Mouse (Mus musculus): ENCODE data around the gene Taar8a. TPM values are rescaled to one million over a fixed set of nuclear protein-coding genes. Genes with fewer than 3 reads are reported as not detected.
"Not testable (repeated sequence)": the region's sequence is repeated elsewhere in the genome, so short reads cannot be mapped to it uniquely, and the experiment has no call there.

The Taar8a gene
- polyA plus RNA-seq, 1 experiment = not detected

- not testable (repeated sequence) for H3K4me1 ChIP-seq (ENCODE audit: control insufficient read depth, insufficient read depth, insufficient read length, low read length); H3K4me3 ChIP-seq (ENCODE audit: insufficient read depth, low read depth, low read length); H3K27ac ChIP-seq (replicated peaks; ENCODE audit: low read depth, low read length)
Observed at GRCm38 (mm10) chr10:24103299-24103698, 27.0 kb downstream of the Taar8a start.

GRCm38 (mm10) chr10:24107747-24108146, 31.4 kb downstream of the Taar8a start:
- Histone ChIP-seq H3K4me1 (ENCODE audit: control insufficient read depth, insufficient read depth, insufficient read length, low read length) (no peaks in the 10 kb centered on the region), H3K4me3 (ENCODE audit: insufficient read depth, low read depth, low read length) (no peak overlapping the region), H3K27ac (replicated peaks; ENCODE audit: low read depth, low read length) (no peak overlapping the region)

GRCm38 (mm10) chr10:24108236-24108635, 31.9 kb downstream of the Taar8a start:
- no peak overlapping the region for H3K4me3 ChIP-seq (ENCODE audit: insufficient read depth, low read depth, low read length)
- H3K4me1 ChIP-seq (ENCODE audit: control insufficient read depth, insufficient read depth, insufficient read length, low read length) = no peaks in the 10 kb centered on the region
- H3K27ac ChIP-seq (replicated peaks; ENCODE audit: low read depth, low read length) = no peak overlapping the region

- H3K4me1 ChIP-seq (ENCODE audit: control insufficient read depth, insufficient read depth, insufficient read length, low read length); H3K4me3 ChIP-seq (ENCODE audit: insufficient read depth, low read depth, low read length); H3K27ac ChIP-seq (replicated peaks; ENCODE audit: low read depth, low read length): not testable (repeated sequence)
Observed at GRCm38 (mm10) chr10:24109434-24109833, 33.1 kb downstream of the Taar8a start, which contains the start of gene Taar9. Taar9 (minus strand) TSS chr10:24109534.

GRCm38 (mm10) chr10:24111116-24111778, 34.9 kb downstream of the Taar8a start:
- Histone ChIP-seq H3K4me1 (ENCODE audit: control insufficient read depth, insufficient read depth, insufficient read length, low read length) (no peaks in the 10 kb centered on the region), H3K4me3 (ENCODE audit: insufficient read depth, low read depth, low read length) (no peak overlapping the region), H3K27ac (replicated peaks; ENCODE audit: low read depth, low read length) (no peak overlapping the region)

Other genes with a start within 250 kb of the Taar8a start
- 0.75 and 1.9 TPM in 2 replicates for gene Vnn3, start 225.0 kb upstream of the Taar8a start, polyA plus RNA-seq (2012; ENCODE audit: insufficient read depth, insufficient read length, missing spikeins)
- 1.4 and 2.2 TPM in 2 replicates for gene Vnn1, start 181.8 kb upstream of the Taar8a start, polyA plus RNA-seq (2012; ENCODE audit: insufficient read depth, insufficient read length, missing spikeins)
- gene Taar1, start 156.1 kb upstream of the Taar8a start, polyA plus RNA-seq (2012; ENCODE audit: insufficient read depth, insufficient read length, missing spikeins) = not detected in 2 replicates
- not detected in 2 replicates for gene Taar2, start 137.9 kb upstream of the Taar8a start, polyA plus RNA-seq (2012; ENCODE audit: insufficient read depth, insufficient read length, missing spikeins)
- not detected in 2 replicates for gene Taar3, start 126.9 kb upstream of the Taar8a start, polyA plus RNA-seq (2012; ENCODE audit: insufficient read depth, insufficient read length, missing spikeins)
- gene Taar4, start 116.0 kb upstream of the Taar8a start, polyA plus RNA-seq (2012; ENCODE audit: insufficient read depth, insufficient read length, missing spikeins) = not detected in 2 replicates
- gene Taar5, start 105.8 kb upstream of the Taar8a start, polyA plus RNA-seq (2012; ENCODE audit: insufficient read depth, insufficient read length, missing spikeins) = not detected in 2 replicates
- not detected in 2 replicates for gene Taar6, start 90.9 kb upstream of the Taar8a start, polyA plus RNA-seq (2012; ENCODE audit: insufficient read depth, insufficient read length, missing spikeins)
- gene Taar7a, start 83.0 kb upstream of the Taar8a start, polyA plus RNA-seq (2012; ENCODE audit: insufficient read depth, insufficient read length, missing spikeins) = not detected in 2 replicates
- not detected in 2 replicates for gene Taar7b, start 76.6 kb upstream of the Taar8a start, polyA plus RNA-seq (2012; ENCODE audit: insufficient read depth, insufficient read length, missing spikeins)
- not detected in 2 replicates for gene Taar7d, start 49.3 kb upstream of the Taar8a start, polyA plus RNA-seq (2012; ENCODE audit: insufficient read depth, insufficient read length, missing spikeins)
- gene Taar7e, start 38.9 kb upstream of the Taar8a start, polyA plus RNA-seq (2012; ENCODE audit: insufficient read depth, insufficient read length, missing spikeins) = not detected in 2 replicates
- gene Taar7f, start 27.0 kb upstream of the Taar8a start, polyA plus RNA-seq (2012; ENCODE audit: insufficient read depth, insufficient read length, missing spikeins) = not detected in 2 replicates
- gene Taar8b, start 15.8 kb downstream of the Taar8a start, polyA plus RNA-seq (2012; ENCODE audit: insufficient read depth, insufficient read length, missing spikeins) = not detected in 2 replicates
- gene Taar8c, start 25.4 kb downstream of the Taar8a start, polyA plus RNA-seq (2012; ENCODE audit: insufficient read depth, insufficient read length, missing spikeins) = not detected in 2 replicates
- gene Taar9, start 33.0 kb downstream of the Taar8a start, polyA plus RNA-seq (2012; ENCODE audit: insufficient read depth, insufficient read length, missing spikeins) = not detected in 2 replicates
- 35.7 and 40.4 TPM in 2 replicates for gene Stx7, start 72.8 kb downstream of the Taar8a start, polyA plus RNA-seq (2012; ENCODE audit: insufficient read depth, insufficient read length, missing spikeins)
- 0.55 TPM in 1 of 2 replicates, not detected in the other for gene Moxd1, start 147.0 kb downstream of the Taar8a start, polyA plus RNA-seq (2012; ENCODE audit: insufficient read depth, insufficient read length, missing spikeins)

Data from brown adipose tissue, adult 24 weeks (tissue).